Mouse (Mus musculus): ENCODE measurements around the gene Lgals12. TPM values are rescaled to one million over a fixed set of nuclear protein-coding genes. Genes with fewer than 3 reads are reported as not detected.

The Lgals12 gene
- total and polyA plus RNA-seq, 3 experiments: not detected

GRCm38 (mm10) chr19:7607690-7608201, 753 bp upstream of the Lgals12 start:
- H3K36me3 ChIP-seq (replicated peaks in 1 of 2; ENCODE audit: control insufficient read depth in 1 of 2, insufficient read depth in 1 of 2, low read length in 1 of 2): no peaks in the 10 kb centered on the region
- H3K4me1 ChIP-seq (ENCODE audit: control insufficient read depth in 1 of 2, insufficient read depth in 2 of 2): no peaks in the 10 kb centered on the region
- in situ Hi-C loops (cut with MboI; ENCODE audit: low pct_ligation_motif_present, low pct_unique_long_range_greater_than_20kb, low sequenced_read_pairs): no loop called here
- H3K4me2 ChIP-seq (ENCODE audit: insufficient read depth, low read depth, poor library complexity, severe bottlenecking): no peak overlapping the region
- DNase-seq (ENCODE audit: extremely low read depth): no peak
- no peaks in the 10 kb centered on the region for H3K27me3 ChIP-seq (replicated peaks)
- H3K79me2 ChIP-seq (replicated peaks; ENCODE audit: control insufficient read depth, extremely low read depth, insufficient read depth, poor library complexity, severe bottlenecking): no peaks in the 10 kb centered on the region
- dilution Hi-C loops (cut with MboI; ENCODE audit: extremely low pct_ligation_motif_present, extremely low pct_unique_long_range_greater_than_20kb, low sequenced_read_pairs): no loop called here
- TF ChIP-seq KAT2A (IDR thresholded peaks at IDR 0.05; ENCODE audit: insufficient replicate concordance, low read length) (no peak), POLR2A (IDR thresholded peaks at IDR 0.05; ENCODE audit: low read depth, low read length) (no peak), EP300 (IDR thresholded peaks at IDR 0.05; ENCODE audit: low read length) (no peak), MAX (IDR thresholded peaks at IDR 0.05; ENCODE audit: low read length) (no peak), JUND (conservative IDR thresholded peaks at IDR 0.05; ENCODE audit: low read depth, low read length) (no peak), TBP (conservative IDR thresholded peaks at IDR 0.05; ENCODE audit: low read depth, low read length) (no peak), MAZ (IDR thresholded peaks at IDR 0.05; ENCODE audit: low read depth, low read length) (no peak), ELF1 (IDR thresholded peaks at IDR 0.05; ENCODE audit: low read depth, low read length) (no peak), GABPA (IDR thresholded peaks at IDR 0.05; ENCODE audit: insufficient replicate concordance, low read depth, low read length) (no peak), CTCF (conservative IDR thresholded peaks at IDR 0.05 in 1 of 2, IDR thresholded peaks at IDR 0.05 in 1 of 2; ENCODE audit: low read depth in 2 of 2, low read length in 2 of 2) (no peak), USF1 (IDR thresholded peaks at IDR 0.05; ENCODE audit: low read depth, low read length) (no peak), RCOR1 (conservative IDR thresholded peaks at IDR 0.05; ENCODE audit: low read depth, low read length) (no peak), HCFC1 (IDR thresholded peaks at IDR 0.05; ENCODE audit: low read depth, low read length) (no peak), PAX5 (IDR thresholded peaks at IDR 0.05; ENCODE audit: low read length) (no peak), MXI1 (IDR thresholded peaks at IDR 0.05; ENCODE audit: low read depth, low read length) (no peak), CHD2 (IDR thresholded peaks at IDR 0.05; ENCODE audit: low read length) (no peak), MEF2A (IDR thresholded peaks at IDR 0.05; ENCODE audit: borderline replicate concordance, low read depth, low read length) (no peak), ZC3H11A (IDR thresholded peaks at IDR 0.05; ENCODE audit: low read depth, low read length) (no peak), ZKSCAN1 (IDR thresholded peaks at IDR 0.05; ENCODE audit: borderline replicate concordance, low read depth, low read length) (no peak), MAFK (IDR thresholded peaks at IDR 0.05; ENCODE audit: insufficient replicate concordance, low read length) (no peak)
- no peak overlapping the region for H3K9ac ChIP-seq (ENCODE audit: insufficient read depth, low read depth)
- no peaks in the 10 kb centered on the region for H3K9me3 ChIP-seq (replicated peaks; ENCODE audit: low read length)
- H3K27ac ChIP-seq (ENCODE audit: insufficient read depth, low read depth): no peak overlapping the region
- no peak overlapping the region for H3K4me3 ChIP-seq (replicated peaks in 1 of 3; ENCODE audit: low read depth in 2 of 3, low read length in 2 of 3, poor library complexity in 1 of 3)

- TF ChIP-seq RAD21 (IDR thresholded peaks at IDR 0.05; ENCODE audit: low read depth, low read length) (peak; percentile 11), POLR2A (IDR thresholded peaks at IDR 0.05; ENCODE audit: low read depth, low read length) (no peak), ZNF384 (IDR thresholded peaks at IDR 0.05; ENCODE audit: low read depth, low read length) (no peak)
- no peaks in the 10 kb centered on the region for H3K79me2 ChIP-seq (replicated peaks; ENCODE audit: control insufficient read depth, extremely low read depth, insufficient read depth, poor library complexity, severe bottlenecking)
- H3K4me1 ChIP-seq (ENCODE audit: control insufficient read depth in 1 of 2, insufficient read depth in 2 of 2): no peaks in the 10 kb centered on the region
- no peak overlapping the region for H3K4me2 ChIP-seq (ENCODE audit: insufficient read depth, low read depth, poor library complexity, severe bottlenecking)
- H3K27ac ChIP-seq (ENCODE audit: insufficient read depth, low read depth): no peak overlapping the region
- DNase-seq (ENCODE audit: extremely low read depth): no peak
- no peaks in the 10 kb centered on the region for H3K9me3 ChIP-seq (replicated peaks; ENCODE audit: low read length)
- no peaks in the 10 kb centered on the region for H3K27me3 ChIP-seq (replicated peaks)
- H3K4me3 ChIP-seq (replicated peaks in 1 of 3; ENCODE audit: low read depth in 2 of 3, low read length in 2 of 3, poor library complexity in 1 of 3): no peak overlapping the region
- no peaks in the 10 kb centered on the region for H3K36me3 ChIP-seq (replicated peaks in 1 of 2; ENCODE audit: control insufficient read depth in 1 of 2, insufficient read depth in 1 of 2, low read length in 1 of 2)
- no peak overlapping the region for H3K9ac ChIP-seq (ENCODE audit: insufficient read depth, low read depth)
- dilution Hi-C loops (cut with MboI; ENCODE audit: extremely low pct_ligation_motif_present, extremely low pct_unique_long_range_greater_than_20kb, low sequenced_read_pairs) (no loop called here), in situ Hi-C loops (cut with MboI; ENCODE audit: low pct_ligation_motif_present, low pct_unique_long_range_greater_than_20kb, low sequenced_read_pairs) (no loop called here)
These were observed 836 bp downstream of the Lgals12 start for GRCm38 (mm10) chr19:7605930-7606783.
